Mouse (Mus musculus) cerebellum, postnatal 25 days (tissue): Measurements from ENCODE around the gene Klhl42.

Experiments
- DNase-seq, 2 experiments: peaks; one replicate each; pipeline ENCODE4 v3.0.0; 2021; ENCODE audit warnings: mixed read lengths in 2 of 2

Gene Klhl42

GRCm38 (mm10) chr6:147088517-147088916, 2.7 kb upstream of the Klhl42 start:
- no peak for DNase-seq

DNA sequence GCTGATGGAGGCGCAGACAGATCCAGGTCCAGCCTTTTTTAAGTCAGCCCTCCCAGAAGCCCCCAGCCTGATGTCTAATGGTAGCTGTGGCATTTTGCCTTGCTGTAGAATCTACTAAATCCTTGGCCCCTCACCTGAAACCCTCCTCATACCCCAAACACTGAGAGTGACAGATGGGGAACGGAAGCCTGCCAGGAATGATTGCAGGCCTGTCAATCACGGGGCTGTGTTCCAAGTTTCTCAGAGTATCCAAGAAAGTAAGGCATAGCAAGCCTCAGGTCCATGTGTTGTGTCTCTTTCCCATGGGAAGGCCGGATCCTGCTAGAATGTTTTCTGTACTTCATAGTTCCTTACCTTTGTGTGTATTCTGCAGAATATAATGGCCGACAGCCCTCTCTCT, 988 bp upstream of the Klhl42 start:
- no peak for DNase-seq

GRCm38 (mm10) chr6:147092136-147092535, 957 bp downstream of the Klhl42 start:
- DNase-seq, result peak; percentile 74 to 82

GRCm38 (mm10) chr6:147094771-147095170, 3.6 kb downstream of the Klhl42 start:
- no peak for DNase-seq

- no peak for DNase-seq
These were observed 4.9 kb downstream of the Klhl42 start for GRCm38 (mm10) chr6:147096109-147096508.

GRCm38 (mm10) chr6:147096934-147097333, 5.8 kb downstream of the Klhl42 start:
- no peak for DNase-seq

DNA sequence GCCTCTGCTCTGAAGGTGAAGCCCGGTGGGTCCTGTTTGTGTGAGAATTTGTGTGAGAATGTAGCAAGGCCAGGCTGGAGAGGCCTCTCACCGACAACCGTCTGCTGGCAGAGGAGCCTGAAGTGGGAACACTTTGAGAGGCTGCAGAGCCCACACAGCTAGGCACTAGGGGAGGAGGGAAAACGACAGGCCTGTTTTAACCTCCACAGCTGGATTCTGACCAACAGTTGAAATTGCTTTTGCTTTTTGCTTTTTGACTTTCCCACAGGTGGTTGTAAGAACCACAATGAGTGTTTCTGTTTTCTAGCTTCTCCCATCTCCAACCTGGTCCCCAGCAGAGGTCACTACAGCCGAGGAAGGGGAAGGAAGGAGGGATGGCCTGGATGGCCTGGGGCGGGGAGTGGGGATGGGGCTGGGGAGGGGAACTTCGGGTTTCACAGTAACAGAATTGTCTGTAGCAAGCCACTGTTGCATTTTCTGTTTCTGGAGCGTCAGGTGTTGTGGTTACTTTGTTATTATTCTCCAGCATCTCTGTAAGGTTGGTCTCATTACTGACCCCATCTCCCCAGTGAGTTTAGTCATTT, 6.3 kb downstream of the Klhl42 start:
- DNase-seq, result no peak

- no peak for DNase-seq
These were observed 8.5 kb downstream of the Klhl42 start for GRCm38 (mm10) chr6:147099458-147100277.

GRCm38 (mm10) chr6:147102293-147102692, 11.1 kb downstream of the Klhl42 start:
- DNase-seq, result no peak

DNA sequence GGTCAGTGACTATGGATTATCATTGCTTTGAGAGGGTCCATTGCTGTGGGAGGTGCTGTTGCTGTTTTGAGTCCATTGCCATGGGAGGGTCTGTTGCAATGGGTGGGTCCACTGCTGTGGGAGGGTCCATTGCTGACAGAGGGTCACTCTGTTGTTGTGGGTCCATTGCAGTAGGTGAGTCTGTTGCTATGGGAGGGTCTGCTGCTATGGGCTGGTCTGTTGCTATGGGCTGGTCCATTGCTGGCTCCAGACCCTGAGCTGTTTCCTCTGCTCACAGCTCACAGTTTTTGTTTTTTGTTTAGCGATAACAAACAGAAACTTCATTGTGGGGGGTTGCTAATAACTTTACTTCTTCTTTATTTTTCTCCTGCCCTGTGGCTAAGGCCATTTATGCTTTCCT, 14.3 kb downstream of the Klhl42 start:
- no peak for DNase-seq

GRCm38 (mm10) chr6:147106716-147107115, 15.5 kb downstream of the Klhl42 start:
- no peak for DNase-seq

- peak in 1 of 2 experiments; percentile 3 for DNase-seq
These were observed 18.1 kb downstream of the Klhl42 start for GRCm38 (mm10) chr6:147109283-147109682.

DNA sequence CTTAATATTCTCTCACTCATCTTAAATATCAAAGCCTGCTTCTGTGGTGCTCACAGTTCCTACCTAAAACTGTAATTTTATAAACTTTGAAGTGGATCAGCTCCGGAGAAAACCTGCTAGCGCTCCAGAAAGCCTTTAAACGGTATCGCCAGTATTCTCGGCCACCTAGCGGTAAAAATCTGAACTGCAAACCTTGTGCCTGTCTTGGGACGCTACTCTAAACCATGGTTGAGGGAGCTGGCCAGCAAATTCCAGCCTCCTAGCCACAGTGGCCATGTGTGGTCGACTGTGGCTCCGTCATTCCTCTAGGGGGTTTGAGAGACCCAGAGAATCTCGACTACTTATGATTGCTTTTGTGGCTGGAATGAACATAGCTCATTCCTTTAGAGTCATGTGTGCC, 25.4 kb downstream of the Klhl42 start:
- DNase-seq, result peak; percentile 86 to 92

DNA sequence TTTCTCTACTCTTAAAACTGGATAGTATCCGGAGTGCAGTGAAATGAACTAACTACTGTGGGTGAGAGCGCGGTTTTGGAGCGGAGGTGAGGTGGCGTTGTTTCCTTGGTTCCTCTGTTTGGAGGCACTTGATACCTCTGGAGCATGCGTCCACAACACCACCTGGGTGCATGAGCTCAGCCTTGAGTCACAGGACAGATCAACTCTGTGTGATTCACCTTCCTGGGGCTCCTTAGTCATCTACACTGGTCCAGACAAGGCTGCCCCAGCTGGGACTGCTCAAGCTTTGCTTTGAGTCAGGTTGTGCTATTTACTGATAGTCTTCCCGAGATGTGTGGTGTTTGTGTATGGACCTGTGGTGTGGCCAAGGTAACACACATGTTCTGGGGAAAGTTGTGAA, 26.6 kb downstream of the Klhl42 start:
- no peak for DNase-seq

GRCm38 (mm10) chr6:147118190-147118589, 27.0 kb downstream of the Klhl42 start:
- DNase-seq, result no peak

DNA sequence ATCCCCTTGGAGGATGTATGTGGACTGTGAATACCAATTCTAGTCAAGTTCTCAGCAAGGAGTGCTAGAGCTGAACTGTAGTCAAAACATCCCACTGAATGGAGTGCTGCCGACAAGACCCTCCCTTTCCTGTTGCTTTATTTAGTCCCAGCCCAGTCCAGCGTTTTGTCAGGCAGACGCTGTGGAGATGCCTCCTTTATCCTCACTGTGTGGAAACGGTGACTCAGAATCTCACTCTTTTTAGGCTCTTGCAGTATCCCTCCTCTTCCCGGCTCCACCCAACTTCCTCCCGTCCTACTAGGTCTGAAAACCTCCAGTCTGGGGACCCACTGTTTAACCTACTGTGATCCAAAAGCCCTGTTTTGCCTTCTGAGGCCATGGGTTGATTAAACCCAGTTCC, 30.1 kb downstream of the Klhl42 start:
- no peak for DNase-seq

DNA sequence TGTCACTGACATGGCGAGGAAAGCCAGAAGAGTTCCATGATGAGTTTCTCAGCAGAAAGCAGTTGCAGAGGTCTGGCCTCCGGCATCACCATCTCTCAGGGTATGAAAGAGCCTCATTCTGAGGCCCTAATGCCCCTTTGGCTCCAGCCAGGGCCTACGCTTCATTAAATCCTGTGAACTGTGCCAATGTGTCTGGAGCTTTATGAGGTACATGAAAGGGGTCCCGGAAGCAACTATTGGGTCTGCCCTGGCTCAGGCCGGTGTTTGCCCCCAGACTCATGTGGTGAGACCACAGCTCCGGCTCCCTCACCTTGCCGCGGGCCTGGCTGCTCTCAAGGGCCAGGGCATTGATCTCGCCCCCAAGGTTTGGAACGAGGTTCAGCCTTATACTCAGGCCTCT, 36.1 kb downstream of the Klhl42 start:
- DNase-seq, result no peak

DNA sequence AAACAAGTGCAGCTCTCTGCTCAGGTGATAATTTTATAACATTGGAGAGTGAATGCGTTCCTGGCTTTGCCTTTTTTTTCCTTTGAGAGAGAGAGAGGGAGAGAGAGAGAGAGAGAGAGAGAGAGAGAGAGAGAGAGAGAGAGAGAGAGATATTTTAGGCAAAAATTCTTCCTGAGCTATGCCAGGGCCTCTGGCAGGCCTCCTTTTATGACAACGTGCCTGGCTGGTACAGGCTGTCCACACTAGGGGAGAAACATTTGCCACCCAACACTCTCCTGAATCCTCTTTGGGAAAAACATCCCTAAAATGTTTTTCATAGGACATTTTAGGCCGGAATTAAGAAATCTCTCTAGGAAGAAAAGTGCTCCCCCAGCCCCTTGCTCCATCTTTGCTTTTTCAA, 47.1 kb downstream of the Klhl42 start:
- DNase-seq, result no peak

GRCm38 (mm10) chr6:147140600-147141154, 49.5 kb downstream of the Klhl42 start:
- DNase-seq, result no peak

DNA sequence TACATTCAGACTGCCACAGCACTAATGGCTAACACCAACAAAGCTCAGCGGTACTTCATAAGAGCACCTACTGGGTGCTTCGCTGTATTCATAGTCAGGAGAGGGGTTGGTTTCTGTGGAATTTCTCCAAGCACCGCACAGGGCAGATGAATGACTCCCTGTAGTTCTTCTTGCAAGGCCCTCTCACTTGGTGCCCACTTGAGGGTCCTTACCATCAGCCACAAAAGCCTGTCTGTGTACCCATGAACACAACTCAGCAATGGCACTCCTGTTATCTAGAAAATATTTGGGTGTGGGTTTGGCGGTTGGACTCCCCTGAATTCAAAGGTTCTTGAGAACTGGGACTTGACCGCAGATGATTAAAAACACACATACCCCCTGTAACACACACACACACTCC, 53.5 kb downstream of the Klhl42 start:
- no peak for DNase-seq

DNA sequence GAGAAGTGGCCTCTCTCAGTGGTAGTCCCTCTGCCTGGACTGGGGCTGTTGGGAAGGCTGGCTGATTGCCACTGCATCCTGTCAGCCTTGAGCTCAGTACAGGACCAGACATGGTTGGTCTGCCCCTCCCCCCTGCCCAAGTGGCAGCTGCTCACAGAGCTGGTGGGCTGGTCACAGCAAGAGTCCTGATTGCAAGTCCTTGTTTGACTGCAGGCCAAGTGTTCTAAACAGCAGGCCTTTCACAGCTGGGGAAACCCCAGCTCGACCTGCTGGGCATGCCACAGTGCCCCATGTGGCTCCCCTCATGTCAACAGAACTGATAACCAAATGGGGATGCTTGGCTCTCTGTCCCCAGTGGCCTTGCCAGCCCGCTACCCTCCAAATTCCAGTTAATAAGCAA, 54.1 kb downstream of the Klhl42 start:
- DNase-seq, result peak; percentile 17 to 39

DNA sequence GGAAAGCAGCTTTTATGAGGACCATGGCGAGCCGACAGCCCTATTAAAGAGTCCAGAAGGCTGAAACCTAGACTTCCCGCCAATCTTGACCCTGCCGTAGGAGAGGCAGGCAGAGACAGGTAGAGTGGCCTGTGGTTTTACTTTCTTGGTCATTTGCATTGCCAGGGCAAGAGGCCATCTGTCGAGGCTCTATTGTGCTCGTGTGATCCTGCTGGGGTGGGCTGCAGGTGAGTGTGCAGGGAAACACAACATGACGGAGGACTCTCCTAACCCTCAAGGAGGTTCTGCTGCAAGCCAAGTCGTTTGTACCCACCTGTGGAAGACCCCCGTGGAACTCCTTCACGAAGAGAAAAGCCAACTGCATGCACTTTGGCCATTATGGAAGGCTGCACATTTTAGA, 54.6 kb downstream of the Klhl42 start:
- no peak for DNase-seq

- no peak for DNase-seq
These were observed 59.9 kb downstream of the Klhl42 start for GRCm38 (mm10) chr6:147151069-147151468.

DNA sequence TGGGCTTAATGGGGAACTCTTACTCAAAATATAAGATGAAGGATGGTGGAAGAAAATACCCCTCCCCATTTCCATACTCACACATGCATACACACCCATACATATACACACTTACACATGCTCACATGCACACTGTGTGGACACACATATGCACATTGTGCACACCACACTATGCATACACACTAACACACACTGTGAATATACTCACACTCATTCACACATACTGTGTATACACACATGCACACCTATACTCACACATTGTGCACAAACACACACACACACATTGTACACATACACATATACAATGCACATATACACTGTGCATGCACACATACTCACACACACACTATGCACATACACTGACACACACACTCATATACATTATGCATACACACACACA, 60.7 kb downstream of the Klhl42 start:
- DNase-seq, result no peak
